Mouse (Mus musculus): Measurements from ENCODE around the gene G6pc2. TPM values are rescaled to one million over a fixed set of nuclear protein-coding genes. Genes with fewer than 3 reads are reported as not detected.
A peak's percentile ranks its signal among the peaks of the same experiment; 100 is the strongest.

The G6pc2 gene
- 0.56 and 0.89 TPM in 2 replicates for polyA plus RNA-seq (2012; rRNA removed)

DNA sequence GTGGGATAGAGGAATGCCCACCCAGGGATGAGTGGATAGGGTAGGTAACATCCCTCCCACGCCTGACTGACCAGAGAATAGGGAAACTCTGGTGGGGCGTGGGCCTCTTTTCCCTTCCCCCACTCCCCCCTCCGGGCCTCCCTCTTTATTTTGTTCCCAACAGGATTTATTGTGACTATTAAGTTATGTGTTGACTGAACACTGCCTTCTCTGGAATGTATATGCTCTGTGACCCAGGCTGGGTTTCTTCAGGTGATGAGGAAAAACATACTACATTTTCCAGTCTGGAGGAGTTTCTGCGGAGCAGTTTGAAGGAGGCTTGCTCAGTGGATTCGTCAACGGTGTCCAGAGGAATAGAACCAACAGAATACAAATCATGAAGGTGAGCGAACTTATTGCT, at the start of gene G6pc2:
Gene G6pc2 (plus strand): TSS at position 301 of the 400 bp plus-strand sequence.
- Histone ChIP-seq H3K4me3 (ENCODE audit: insufficient read depth, low read depth, low read length) (no peak within 1 kb of the TSS), H3K4me1 (ENCODE audit: control insufficient read depth, insufficient read depth, low read length) (no peaks in the 10 kb centered on the region), H3K27me3 (replicated peaks; ENCODE audit: control insufficient read depth, insufficient read depth, low read length) (no peaks in the 10 kb centered on the region), H3K27ac (ENCODE audit: insufficient read depth, low read depth, low read length) (no peak within 1 kb of the TSS), H3K36me3 (ENCODE audit: control insufficient read depth, insufficient read depth, low read length) (no peaks in the 10 kb centered on the region)
- TF ChIP-seq CTCF (conservative IDR thresholded peaks at IDR 0.05; ENCODE audit: insufficient read depth, insufficient read length, low read depth, low read length) (no peak), POLR2A (IDR thresholded peaks at IDR 0.05; ENCODE audit: low read depth, low read length) (no peak)
- WGBS: 57% methylated on average over 7 of the region's 7 CpGs
- no peak for DNase-seq

- Histone ChIP-seq H3K4me1 (ENCODE audit: control insufficient read depth, insufficient read depth, low read length) (no peaks in the 10 kb centered on the region), H3K36me3 (ENCODE audit: control insufficient read depth, insufficient read depth, low read length) (no peaks in the 10 kb centered on the region), H3K27ac (ENCODE audit: insufficient read depth, low read depth, low read length) (no peak overlapping the region; the same call in 1 of the 2 replicates), H3K4me3 (ENCODE audit: insufficient read depth, low read depth, low read length) (no peak overlapping the region), H3K27me3 (replicated peaks; ENCODE audit: control insufficient read depth, insufficient read depth, low read length) (no peaks in the 10 kb centered on the region)
- TF ChIP-seq POLR2A (IDR thresholded peaks at IDR 0.05; ENCODE audit: low read depth, low read length): no peak
- no peak for TF ChIP-seq CTCF (conservative IDR thresholded peaks at IDR 0.05; ENCODE audit: insufficient read depth, insufficient read length, low read depth, low read length)
- peak; percentile 17 for DNase-seq
- WGBS: 52% methylated on average over 9 of the region's 9 CpGs
These were observed 40.3 kb upstream of the G6pc2 start for GRCm38 (mm10) chr2:69170395-69171077.

DNA sequence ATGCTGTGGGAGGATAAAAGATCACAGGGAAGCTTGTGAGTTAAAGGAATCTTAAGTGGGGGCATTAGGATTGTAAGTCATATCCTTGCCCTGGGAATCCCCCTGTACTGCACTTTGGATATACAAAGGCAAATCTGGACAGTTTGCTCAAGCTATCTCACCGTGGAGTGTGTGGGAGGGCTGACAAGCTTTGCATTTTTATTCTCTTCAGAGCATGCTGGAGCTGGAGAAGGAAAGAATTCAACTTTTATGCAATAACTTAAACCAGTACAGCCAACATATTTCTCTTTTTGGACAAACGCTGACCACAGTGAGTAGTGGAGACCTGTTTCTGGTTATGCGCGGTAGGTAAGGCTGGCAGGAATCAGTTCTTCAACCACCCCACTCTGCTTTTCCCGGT, 35.6 kb upstream of the G6pc2 start:
- Histone ChIP-seq H3K27me3 (replicated peaks; ENCODE audit: control insufficient read depth, insufficient read depth, low read length) (no peaks in the 10 kb centered on the region), H3K27ac (ENCODE audit: insufficient read depth, low read depth, low read length) (no peak overlapping the region), H3K36me3 (ENCODE audit: control insufficient read depth, insufficient read depth, low read length) (no peaks in the 10 kb centered on the region), H3K4me3 (ENCODE audit: insufficient read depth, low read depth, low read length) (no peak overlapping the region), H3K4me1 (ENCODE audit: control insufficient read depth, insufficient read depth, low read length) (no peaks in the 10 kb centered on the region)
- 65% methylated on average over 5 of the region's 5 CpGs for WGBS
- no peak for DNase-seq
- TF ChIP-seq CTCF (conservative IDR thresholded peaks at IDR 0.05; ENCODE audit: insufficient read depth, insufficient read length, low read depth, low read length) (no peak), POLR2A (IDR thresholded peaks at IDR 0.05; ENCODE audit: low read depth, low read length) (no peak)

GRCm38 (mm10) chr2:69179721-69180120, 31.2 kb upstream of the G6pc2 start:
- Histone ChIP-seq H3K4me1 (ENCODE audit: control insufficient read depth, insufficient read depth, low read length) (no peaks in the 10 kb centered on the region), H3K36me3 (ENCODE audit: control insufficient read depth, insufficient read depth, low read length) (no peaks in the 10 kb centered on the region), H3K27me3 (replicated peaks; ENCODE audit: control insufficient read depth, insufficient read depth, low read length) (no peaks in the 10 kb centered on the region), H3K4me3 (ENCODE audit: insufficient read depth, low read depth, low read length) (no peak overlapping the region), H3K27ac (ENCODE audit: insufficient read depth, low read depth, low read length) (no peak overlapping the region)
- TF ChIP-seq CTCF (conservative IDR thresholded peaks at IDR 0.05; ENCODE audit: insufficient read depth, insufficient read length, low read depth, low read length) (no peak), POLR2A (IDR thresholded peaks at IDR 0.05; ENCODE audit: low read depth, low read length) (no peak)
- DNase-seq: no peak
- WGBS: 94% methylated on average over 4 of the region's 4 CpGs

GRCm38 (mm10) chr2:69187990-69188389, 22.9 kb upstream of the G6pc2 start:
- H3K27me3 ChIP-seq (replicated peaks; ENCODE audit: control insufficient read depth, insufficient read depth, low read length): no peaks in the 10 kb centered on the region
- WGBS: 93% methylated on average over 2 of the region's 2 CpGs

GRCm38 (mm10) chr2:69188732-69189131, 22.1 kb upstream of the G6pc2 start:
- Histone ChIP-seq H3K27me3 (replicated peaks; ENCODE audit: control insufficient read depth, insufficient read depth, low read length) (no peaks in the 10 kb centered on the region), H3K36me3 (ENCODE audit: control insufficient read depth, insufficient read depth, low read length) (no peaks in the 10 kb centered on the region; the same call in 1 of the 2 replicates), H3K4me3 (ENCODE audit: insufficient read depth, low read depth, low read length) (no peak overlapping the region), H3K27ac (ENCODE audit: insufficient read depth, low read depth, low read length) (no peak overlapping the region), H3K4me1 (ENCODE audit: control insufficient read depth, insufficient read depth, low read length) (no peaks in the 10 kb centered on the region)
- WGBS: 88% methylated on average over 6 of the region's 6 CpGs
- no peak for DNase-seq
- TF ChIP-seq CTCF (conservative IDR thresholded peaks at IDR 0.05; ENCODE audit: insufficient read depth, insufficient read length, low read depth, low read length) (no peak), POLR2A (IDR thresholded peaks at IDR 0.05; ENCODE audit: low read depth, low read length) (no peak)

More at GRCm38 (mm10) chr2:69187990-69188389, 22.9 kb upstream of the G6pc2 start:
- no peak overlapping the region for H3K27ac ChIP-seq (ENCODE audit: insufficient read depth, low read depth, low read length)
- H3K4me1 ChIP-seq (ENCODE audit: control insufficient read depth, insufficient read depth, low read length): no peaks in the 10 kb centered on the region
- no peaks in the 10 kb centered on the region; the same call in 1 of the 2 replicates for H3K36me3 ChIP-seq (ENCODE audit: control insufficient read depth, insufficient read depth, low read length)
- no peak overlapping the region for H3K4me3 ChIP-seq (ENCODE audit: insufficient read depth, low read depth, low read length)
- DNase-seq: no peak
- TF ChIP-seq POLR2A (IDR thresholded peaks at IDR 0.05; ENCODE audit: low read depth, low read length) (no peak), CTCF (conservative IDR thresholded peaks at IDR 0.05; ENCODE audit: insufficient read depth, insufficient read length, low read depth, low read length) (no peak)

- no peaks in the 10 kb centered on the region; the same call in 1 of the 2 replicates for H3K36me3 ChIP-seq (ENCODE audit: control insufficient read depth, insufficient read depth, low read length)
- DNase-seq: no peak
- 88% methylated on average over 4 of the region's 4 CpGs for WGBS
- H3K27me3 ChIP-seq (replicated peaks; ENCODE audit: control insufficient read depth, insufficient read depth, low read length): no peaks in the 10 kb centered on the region
- no peaks in the 10 kb centered on the region for H3K4me1 ChIP-seq (ENCODE audit: control insufficient read depth, insufficient read depth, low read length)
- no peak overlapping the region for H3K27ac ChIP-seq (ENCODE audit: insufficient read depth, low read depth, low read length)
- TF ChIP-seq CTCF (conservative IDR thresholded peaks at IDR 0.05; ENCODE audit: insufficient read depth, insufficient read length, low read depth, low read length) (no peak), POLR2A (IDR thresholded peaks at IDR 0.05; ENCODE audit: low read depth, low read length) (no peak)
- H3K4me3 ChIP-seq (ENCODE audit: insufficient read depth, low read depth, low read length): no peak overlapping the region
These were observed 21.7 kb upstream of the G6pc2 start for GRCm38 (mm10) chr2:69189222-69189621.
